ENCODE assay signal across 15 mouse cellular contexts in the genomic region with DNA sequence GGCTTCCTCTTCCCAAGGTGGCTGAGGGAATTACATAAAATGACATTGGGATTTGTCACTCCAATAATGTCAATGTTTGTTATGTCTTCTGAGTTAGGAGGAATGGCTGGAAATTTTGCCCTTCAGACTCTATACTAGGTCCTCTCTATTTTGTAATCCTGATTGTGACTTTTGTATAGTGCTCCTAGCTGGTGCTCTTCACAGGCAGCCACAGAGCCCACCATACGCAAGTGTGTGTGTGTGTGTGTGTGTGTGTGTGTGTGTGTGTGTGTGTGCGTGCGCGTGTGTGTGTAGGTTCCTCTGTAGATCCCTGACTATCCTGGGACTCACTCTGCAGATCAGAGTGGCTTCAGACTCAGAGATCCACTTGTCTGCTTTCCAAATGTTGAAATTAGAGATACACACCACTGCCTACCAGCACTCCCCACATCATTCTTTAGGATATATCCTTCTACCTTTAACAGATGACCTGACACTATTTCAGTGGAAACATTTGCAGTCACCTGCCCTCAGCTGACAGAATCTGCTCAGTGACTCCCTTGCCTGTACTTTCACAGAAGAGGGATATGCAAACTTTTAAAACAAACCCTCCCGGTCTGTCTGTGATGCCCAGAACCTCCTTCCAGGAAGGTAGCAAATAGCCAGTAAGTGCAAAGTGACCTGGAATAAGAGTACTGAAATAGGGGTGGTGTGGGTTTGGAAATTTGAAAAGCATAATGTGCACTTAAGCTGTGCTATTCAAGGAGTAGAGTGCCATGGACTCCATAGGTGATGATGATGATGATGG. TPM values are rescaled to one million over a fixed set of nuclear protein-coding genes. Genes with fewer than 3 reads are reported as not detected.
"Had no signal": no experiment of that assay in that cellular context is flagged by ENCODE, and none has a peak within 500 bp of the region (broad histone marks: within the 10 kb centered on the region; RNA-seq: fewer than 3 reads in every experiment).

No protein-coding gene starts in this region.

RNA-seq across cellular contexts. Expression of gene 4930467E23Rik, which starts 52.1 kb away (rescaled TPM):
- total RNA-seq: neutrophil, adult 5-6 weeks had no signal
- polyA plus RNA-seq: neural tube, embryonic 11.5 days; neural tube, embryonic 12.5 days; neural tube, embryonic 13.5 days; neural tube, embryonic 14.5 days; neural tube, embryonic 15.5 days; small intestine, adult 2 months; spleen, adult 2 months; stomach, embryonic 14.5 days; stomach, embryonic 15.5 days; stomach, embryonic 16.5 days; stomach, postnatal 0 days; thymus, adult 2 months; thymus, postnatal 0 days; urinary bladder, adult 2 months had no signal
